Mouse (Mus musculus) mouse embryonic stem cell (cell line): ENCODE results near the gene Rabgap1l.

Experiments used
- in situ Hi-C, 2 experiments: fragments of 300-500 bp; cut with MboI; formaldehyde crosslinking; loops; 1 replicate in 1 of 2; 3 replicates in 1 of 2; pipeline ENCODE4 v1.14.3; 2019 to 2020; ENCODE audit warnings: low sequenced_read_pairs in 2 of 2, low pct_unique_long_range_greater_than_20kb in 1 of 2, mixed read lengths in 1 of 2; ENCODE audit not compliant: unreplicated experiment in 1 of 2

Rabgap1l gene

GRCm38 (mm10) chr1:160214171-160214570 is 578.8 kb downstream of the Rabgap1l start:
- in situ Hi-C loops: no loop called here

- in situ Hi-C loops: no loop called here
Observed at GRCm38 (mm10) chr1:160212703-160213669, 580.0 kb downstream of the Rabgap1l start, which contains the start of gene Cacybp. Cacybp (minus strand) TSS chr1:160212875.

- in situ Hi-C loops: no loop called here
Observed at GRCm38 (mm10) chr1:160212123-160212691, 580.8 kb downstream of the Rabgap1l start.

GRCm38 (mm10) chr1:160211597-160212122 is 581.4 kb downstream of the Rabgap1l start:
- in situ Hi-C loops: no loop called here

- in situ Hi-C loops: no loop called here
Observed at GRCm38 (mm10) chr1:160210566-160210965, 582.4 kb downstream of the Rabgap1l start.

GRCm38 (mm10) chr1:160209844-160210243 is 583.2 kb downstream of the Rabgap1l start:
- in situ Hi-C loops: no loop called here

- in situ Hi-C loops: no loop called here
Observed at GRCm38 (mm10) chr1:160205486-160205885, 587.5 kb downstream of the Rabgap1l start.

GRCm38 (mm10) chr1:160195337-160195663 is 597.7 kb downstream of the Rabgap1l start:
- in situ Hi-C loops: no loop called here

GRCm38 (mm10) chr1:160194529-160195336 is 598.3 kb downstream of the Rabgap1l start, which contains the start of gene Mrps14:
Mrps14 (plus strand) TSS chr1:160195215.
- in situ Hi-C loops: no loop called here

GRCm38 (mm10) chr1:160184506-160184905 is 608.5 kb downstream of the Rabgap1l start:
- in situ Hi-C loops: no loop called here

GRCm38 (mm10) chr1:160181216-160181615 is 611.8 kb downstream of the Rabgap1l start:
- in situ Hi-C loops: no loop called here

GRCm38 (mm10) chr1:160176903-160177302 is 616.1 kb downstream of the Rabgap1l start:
- in situ Hi-C loops: no loop called here
